Mouse (Mus musculus): ENCODE measurements around the gene Hmgxb4. TPM values are rescaled to one million over a fixed set of nuclear protein-coding genes. Genes with fewer than 3 reads are reported as not detected.

The Hmgxb4 gene
- polyA plus RNA-seq, 1 experiment from 2014 or later = 53.1 TPM

GRCm38 (mm10) chr8:75032961-75033360, 39.8 kb downstream of the Hmgxb4 start:
- no peak overlapping the region for H3K27ac ChIP-seq (replicated peaks; ENCODE audit: low read depth, low read length)
- ATAC-seq (ENCODE audit: low FRiP score, low TSS enrichment) = no peak
- 68% methylated on average over 5 of the region's 5 CpGs for WGBS

DNA sequence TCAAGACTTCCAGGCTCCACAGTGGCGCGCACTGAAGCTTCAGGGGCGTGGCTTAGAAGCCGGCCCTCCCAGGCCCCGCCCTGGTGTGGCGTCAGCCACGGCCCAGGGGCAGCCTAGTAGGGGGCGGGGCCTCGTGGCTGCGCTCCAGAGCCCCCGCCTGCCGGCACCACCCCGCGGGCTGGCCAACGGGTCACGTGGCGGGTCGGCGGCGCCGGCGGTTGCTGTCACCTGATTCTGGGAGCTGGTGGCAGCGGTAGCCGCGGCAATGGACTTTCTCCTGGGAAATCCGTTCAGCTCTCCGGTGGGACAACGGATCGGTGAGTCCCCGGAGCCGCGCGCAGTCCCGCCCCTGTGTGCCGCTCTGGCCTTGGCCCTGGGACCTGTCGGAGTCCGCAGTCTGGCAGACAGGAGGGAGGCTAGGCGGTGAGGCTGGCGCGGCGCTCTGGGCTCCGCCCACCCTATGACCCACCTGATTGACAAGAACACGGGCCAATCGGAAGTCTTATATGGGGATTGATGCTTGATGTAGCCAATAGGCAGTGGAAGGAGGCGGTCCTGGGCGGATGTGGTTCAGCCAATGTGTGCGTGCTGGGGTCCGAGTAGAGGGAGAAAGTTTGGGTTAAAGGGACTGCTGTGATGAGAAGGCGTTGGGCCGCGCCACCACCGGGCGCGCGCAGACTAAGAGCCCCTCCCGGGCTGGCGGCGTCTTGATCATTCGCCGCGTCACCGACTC, 40.5 kb downstream of the Hmgxb4 start, which contains the start of gene Tom1:
Gene Tom1, plus strand, starts transcription at position 195 of the 733 bp plus-strand sequence.
- Histone ChIP-seq H3K36me3 (ENCODE audit: control insufficient read depth, insufficient read depth, low read length) (peaks cover 23% of the 10 kb centered on the region), H3K27me3 (ENCODE audit: control insufficient read depth, insufficient read depth, low read length) (no peaks in the 10 kb centered on the region), H3K9ac (replicated peaks; ENCODE audit: low read length) (peak within 1 kb of the TSS; percentile 60), H3K27ac (replicated peaks; ENCODE audit: low read depth, low read length) (peak within 1 kb of the TSS; percentile 87), H3K9me3 (ENCODE audit: control insufficient read depth, low read length) (no peaks in the 10 kb centered on the region), H3K4me3 (replicated peaks; ENCODE audit: low read depth, low read length) (peak within 1 kb of the TSS; percentile 65), H3K4me2 (ENCODE audit: low read length) (peak within 1 kb of the TSS; percentile 88), H3K4me1 (ENCODE audit: control insufficient read depth, insufficient read depth, low read length) (peaks cover 9% of the 10 kb centered on the region)
- peak; percentile 99 for DNase-seq
- ATAC-seq (ENCODE audit: low FRiP score, low TSS enrichment) = peak; percentile 99
- WGBS = under 1% methylated on average over 62 of the region's 62 CpGs

More at GRCm38 (mm10) chr8:75032961-75033360, 39.8 kb downstream of the Hmgxb4 start:
- Histone ChIP-seq H3K9me3 (ENCODE audit: control insufficient read depth, low read length) (no peaks in the 10 kb centered on the region), H3K27me3 (ENCODE audit: control insufficient read depth, insufficient read depth, low read length) (no peaks in the 10 kb centered on the region), H3K36me3 (ENCODE audit: control insufficient read depth, insufficient read depth, low read length) (peaks cover 31% of the 10 kb centered on the region), H3K4me3 (replicated peaks; ENCODE audit: low read depth, low read length) (peak overlapping the region; percentile 65), H3K4me1 (ENCODE audit: control insufficient read depth, insufficient read depth, low read length) (peaks cover 9% of the 10 kb centered on the region), H3K4me2 (ENCODE audit: low read length) (peak overlapping the region; percentile 88), H3K9ac (replicated peaks; ENCODE audit: low read length) (peak overlapping the region; percentile 60)
- no peak for DNase-seq

- no peak for DNase-seq
- Histone ChIP-seq H3K4me3 (replicated peaks; ENCODE audit: low read depth, low read length) (peak overlapping the region; percentile 65), H3K9me3 (ENCODE audit: control insufficient read depth, low read length) (no peaks in the 10 kb centered on the region), H3K27me3 (ENCODE audit: control insufficient read depth, insufficient read depth, low read length) (no peaks in the 10 kb centered on the region), H3K9ac (replicated peaks; ENCODE audit: low read length) (peak overlapping the region; percentile 60), H3K4me2 (ENCODE audit: low read length) (peak overlapping the region; percentile 88), H3K36me3 (ENCODE audit: control insufficient read depth, insufficient read depth, low read length) (peaks cover 18% of the 10 kb centered on the region), H3K27ac (replicated peaks; ENCODE audit: low read depth, low read length) (peak overlapping the region; percentile 87; the same call in 1 of the 2 replicates), H3K4me1 (ENCODE audit: control insufficient read depth, insufficient read depth, low read length) (peaks cover 9% of the 10 kb centered on the region)
- ATAC-seq (ENCODE audit: low FRiP score, low TSS enrichment) = no peak
- 3% methylated on average over 17 of the region's 17 CpGs for WGBS
Observed at GRCm38 (mm10) chr8:75034285-75034684, 41.1 kb downstream of the Hmgxb4 start.

GRCm38 (mm10) chr8:75035640-75036039, 42.5 kb downstream of the Hmgxb4 start:
- Histone ChIP-seq H3K4me2 (ENCODE audit: low read length) (no peak overlapping the region), H3K9ac (replicated peaks; ENCODE audit: low read length) (no peak overlapping the region), H3K27me3 (ENCODE audit: control insufficient read depth, insufficient read depth, low read length) (no peaks in the 10 kb centered on the region), H3K4me3 (replicated peaks; ENCODE audit: low read depth, low read length) (no peak overlapping the region), H3K27ac (replicated peaks; ENCODE audit: low read depth, low read length) (no peak overlapping the region), H3K36me3 (ENCODE audit: control insufficient read depth, insufficient read depth, low read length) (peaks cover 6% of the 10 kb centered on the region), H3K4me1 (ENCODE audit: control insufficient read depth, insufficient read depth, low read length) (peaks cover 9% of the 10 kb centered on the region), H3K9me3 (ENCODE audit: control insufficient read depth, low read length) (no peaks in the 10 kb centered on the region)
- ATAC-seq (ENCODE audit: low FRiP score, low TSS enrichment) = no peak
- DNase-seq = no peak

DNA sequence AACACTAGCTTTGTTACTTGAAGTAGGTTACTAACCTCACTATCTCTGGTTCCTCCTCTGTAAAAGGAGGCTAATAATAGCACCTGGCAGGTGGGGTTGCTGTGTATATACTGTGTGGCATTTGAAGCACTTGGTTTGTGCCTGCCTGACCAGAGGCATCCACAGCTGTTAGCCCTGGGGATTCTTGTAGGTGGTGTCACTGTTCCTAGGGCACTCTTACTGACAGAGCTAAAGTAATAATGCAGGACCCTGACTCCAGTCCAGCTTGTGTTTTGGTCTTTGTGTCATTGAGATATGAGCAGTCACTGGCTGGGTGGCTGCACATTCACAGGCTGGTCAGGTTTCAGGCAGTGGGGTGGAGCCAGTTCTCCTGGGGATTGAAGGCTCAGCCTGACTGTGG, 45.3 kb downstream of the Hmgxb4 start:
- DNase-seq = no peak

DNA sequence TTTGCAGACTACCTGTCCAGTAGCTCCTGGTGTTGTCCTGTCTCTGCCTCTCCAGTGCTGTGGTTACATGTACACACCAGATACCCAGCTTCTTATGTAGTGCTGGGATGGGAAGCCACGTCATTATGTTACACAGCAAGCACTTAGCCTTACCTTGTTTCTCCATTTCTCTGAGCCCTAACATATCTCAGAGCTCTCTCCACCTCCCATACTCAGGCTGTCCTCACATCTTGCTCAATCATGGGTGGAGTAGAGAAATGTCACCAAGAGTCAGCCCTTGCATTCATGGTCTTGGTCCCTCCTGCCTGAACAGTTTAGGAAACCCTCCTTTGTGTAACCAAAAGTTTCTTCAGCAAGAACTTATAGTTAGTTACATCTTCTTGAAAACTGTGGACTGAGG, 46.6 kb downstream of the Hmgxb4 start:
- Histone ChIP-seq H3K4me3 (replicated peaks; ENCODE audit: low read depth, low read length) (no peak overlapping the region), H3K36me3 (ENCODE audit: control insufficient read depth, insufficient read depth, low read length) (no peaks in the 10 kb centered on the region), H3K4me2 (ENCODE audit: low read length) (no peak overlapping the region), H3K9ac (replicated peaks; ENCODE audit: low read length) (no peak overlapping the region), H3K9me3 (ENCODE audit: control insufficient read depth, low read length) (no peaks in the 10 kb centered on the region), H3K27ac (replicated peaks; ENCODE audit: low read depth, low read length) (no peak overlapping the region), H3K4me1 (ENCODE audit: control insufficient read depth, insufficient read depth, low read length) (peaks cover 2% of the 10 kb centered on the region; the same call in 1 of the 2 replicates), H3K27me3 (ENCODE audit: control insufficient read depth, insufficient read depth, low read length) (no peaks in the 10 kb centered on the region)
- ATAC-seq (ENCODE audit: low FRiP score, low TSS enrichment) (no peak), DNase-seq (no peak)
- 77% methylated on average over 1 of the region's 1 CpGs for WGBS

More for the DNA sequence above, 45.3 kb downstream of the Hmgxb4 start:
- H3K4me3 ChIP-seq (replicated peaks; ENCODE audit: low read depth, low read length) = no peak overlapping the region
- peaks cover 9% of the 10 kb centered on the region for H3K4me1 ChIP-seq (ENCODE audit: control insufficient read depth, insufficient read depth, low read length)
- H3K27ac ChIP-seq (replicated peaks; ENCODE audit: low read depth, low read length) = no peak overlapping the region
- no peaks in the 10 kb centered on the region for H3K9me3 ChIP-seq (ENCODE audit: control insufficient read depth, low read length)
- ATAC-seq (ENCODE audit: low FRiP score, low TSS enrichment) = no peak
- H3K4me2 ChIP-seq (ENCODE audit: low read length) = no peak overlapping the region
- H3K36me3 ChIP-seq (ENCODE audit: control insufficient read depth, insufficient read depth, low read length) = no peaks in the 10 kb centered on the region
- no peaks in the 10 kb centered on the region for H3K27me3 ChIP-seq (ENCODE audit: control insufficient read depth, insufficient read depth, low read length)
- no peak overlapping the region for H3K9ac ChIP-seq (replicated peaks; ENCODE audit: low read length)

- Histone ChIP-seq H3K27ac (replicated peaks; ENCODE audit: low read depth, low read length) (no peak overlapping the region), H3K9ac (replicated peaks; ENCODE audit: low read length) (no peak overlapping the region), H3K9me3 (ENCODE audit: control insufficient read depth, low read length) (no peaks in the 10 kb centered on the region), H3K4me2 (ENCODE audit: low read length) (no peak overlapping the region), H3K27me3 (ENCODE audit: control insufficient read depth, insufficient read depth, low read length) (no peaks in the 10 kb centered on the region), H3K4me1 (ENCODE audit: control insufficient read depth, insufficient read depth, low read length) (no peaks in the 10 kb centered on the region), H3K36me3 (ENCODE audit: control insufficient read depth, insufficient read depth, low read length) (no peaks in the 10 kb centered on the region), H3K4me3 (replicated peaks; ENCODE audit: low read depth, low read length) (no peak overlapping the region)
- DNase-seq (no peak), ATAC-seq (ENCODE audit: low FRiP score, low TSS enrichment) (no peak)
- whole genome bisulfite sequencing = 91% methylated on average over 2 of the region's 2 CpGs
Observed at GRCm38 (mm10) chr8:75042171-75042570, 49.0 kb downstream of the Hmgxb4 start.

GRCm38 (mm10) chr8:75042974-75043373, 49.8 kb downstream of the Hmgxb4 start:
- no peak overlapping the region for H3K9ac ChIP-seq (replicated peaks; ENCODE audit: low read length)
- H3K27ac ChIP-seq (replicated peaks; ENCODE audit: low read depth, low read length) = no peak overlapping the region
- H3K4me1 ChIP-seq (ENCODE audit: control insufficient read depth, insufficient read depth, low read length) = no peaks in the 10 kb centered on the region
- no peaks in the 10 kb centered on the region for H3K36me3 ChIP-seq (ENCODE audit: control insufficient read depth, insufficient read depth, low read length)
- no peak for ATAC-seq (ENCODE audit: low FRiP score, low TSS enrichment)
- H3K4me3 ChIP-seq (replicated peaks; ENCODE audit: low read depth, low read length) = no peak overlapping the region
- H3K27me3 ChIP-seq (ENCODE audit: control insufficient read depth, insufficient read depth, low read length) = no peaks in the 10 kb centered on the region
- H3K9me3 ChIP-seq (ENCODE audit: control insufficient read depth, low read length) = no peaks in the 10 kb centered on the region
- no peak for DNase-seq
- H3K4me2 ChIP-seq (ENCODE audit: low read length) = no peak overlapping the region
- WGBS = 82% methylated on average over 1 of the region's 1 CpGs

DNA sequence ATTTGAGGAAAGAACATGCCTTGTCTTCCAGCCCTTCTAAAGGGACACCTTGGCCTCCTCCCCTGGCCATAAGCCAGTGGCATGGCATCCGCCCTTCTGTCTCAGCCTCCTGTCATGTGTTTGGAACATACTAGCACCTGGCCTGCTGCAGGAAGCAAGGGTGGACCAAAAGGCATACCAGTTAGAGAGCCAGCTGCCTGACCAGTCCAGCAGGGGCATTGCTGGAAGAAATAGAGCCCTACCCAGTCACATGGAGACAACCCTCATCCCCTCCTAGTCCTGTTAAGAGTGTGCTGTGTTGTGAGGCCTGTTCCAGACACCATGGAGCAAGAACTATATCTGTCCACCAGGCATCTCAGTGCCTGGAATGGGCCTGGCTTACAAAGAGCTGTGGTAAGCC, 53.1 kb downstream of the Hmgxb4 start:
- no peak for DNase-seq
- 77% methylated on average over 1 of the region's 1 CpGs for WGBS

More for the DNA sequence above, 53.1 kb downstream of the Hmgxb4 start:
- H3K9me3 ChIP-seq (ENCODE audit: control insufficient read depth, low read length) = no peaks in the 10 kb centered on the region
- H3K36me3 ChIP-seq (ENCODE audit: control insufficient read depth, insufficient read depth, low read length) = no peaks in the 10 kb centered on the region
- no peak for ATAC-seq (ENCODE audit: low FRiP score, low TSS enrichment)
- no peaks in the 10 kb centered on the region for H3K4me1 ChIP-seq (ENCODE audit: control insufficient read depth, insufficient read depth, low read length)
- H3K4me3 ChIP-seq (replicated peaks; ENCODE audit: low read depth, low read length) = no peak overlapping the region
- no peak overlapping the region for H3K9ac ChIP-seq (replicated peaks; ENCODE audit: low read length)
- no peak overlapping the region for H3K4me2 ChIP-seq (ENCODE audit: low read length)
- no peak overlapping the region for H3K27ac ChIP-seq (replicated peaks; ENCODE audit: low read depth, low read length)
- H3K27me3 ChIP-seq (ENCODE audit: control insufficient read depth, insufficient read depth, low read length) = no peaks in the 10 kb centered on the region
